ENCODE assay signal across 8 mouse cellular contexts in genomic region chr13:37311555-37312221, GRCm38 (mm10). TPM values are rescaled to one million over a fixed set of nuclear protein-coding genes. Genes with fewer than 3 reads are reported as not detected.
DNase-seq lines count a peak whose midpoint lies in the region; ATAC-seq lines count a peak whose summit lies in the region.

No protein-coding gene starts in this region.

- H3K9me3 ChIP-seq in neural tube, embryonic 12.5 days, result no peaks in the 10 kb centered on the region

- H3K4me3 ChIP-seq in neural tube, embryonic 12.5 days, result peak overlapping the region; percentile 32

- H3K27me3 ChIP-seq in neural tube, embryonic 12.5 days (replicated peaks), result no peaks in the 10 kb centered on the region

- peak overlapping the region; percentile 59 for H3K9ac ChIP-seq in neural tube, embryonic 12.5 days

- H3K4me2 ChIP-seq in neural tube, embryonic 12.5 days (replicated peaks), result peak overlapping the region; percentile 67

- intact Hi-C loops in left cerebral cortex, postnatal 36 days (cut with DNase I), result loop anchor here (2.0 to 5.0 kb wide), 6 partner anchors 419 to 1291 kb away; partner anchors contain the start of gene Nrn1

- peak; percentile 51 for DNase-seq in layer of hippocampus, adult 11-12 months (ENCODE audit: low spot score)
- DNase-seq in layer of hippocampus, adult 9-10 months (ENCODE audit: low spot score), result no peak
- peak; percentile 4 for DNase-seq in cerebellum, adult 9-10 months
- peak; percentile 36 to 62 for DNase-seq in frontal cortex, postnatal 36 days (ENCODE audit: low spot score in 2 of 2)
- DNase-seq in left cerebral cortex, postnatal 36 days (ENCODE audit: low spot score in 2 of 2), result peak; percentile 19 to 34
- peak; percentile 57 for DNase-seq in thymus, postnatal 4 days
- no peak for DNase-seq in T-cell, adult 2 months (ENCODE audit: low spot score)

- H3K27ac ChIP-seq in neural tube, embryonic 12.5 days, result peak overlapping the region; percentile 70; the same call in 1 of the 2 replicates

- ATAC-seq in neural tube, embryonic 12.5 days (ENCODE audit: low FRiP score, low read depth), result peak; percentile 70

- H3K4me1 ChIP-seq in neural tube, embryonic 12.5 days, result peaks cover 10% of the 10 kb centered on the region

- WGBS in neural tube, embryonic 12.5 days, result 10% methylated on average over 27 of the region's 27 CpGs

- no peaks in the 10 kb centered on the region for H3K36me3 ChIP-seq in neural tube, embryonic 12.5 days

RNA-seq across cellular contexts. Expression of gene Ly86, which starts 33.3 kb away (rescaled TPM):
- 1 to 10 TPM; 9.0 to 9.1 TPM for total RNA-seq in left cerebral cortex, postnatal 36 days (2021)
- 6.7 and 7.0 TPM in 2 replicates for polyA plus RNA-seq in neural tube, embryonic 12.5 days (2016; fragmentation: Nextera tagmentation; extraction: Ambion mirVana)

Comparison
In these comparisons a context has a peak if more than half of its experiments do, and no peak if none do; other contexts are left out.
1. DNase-seq: peak in layer of hippocampus, adult 11-12 months (single experiment), cerebellum, adult 9-10 months (single experiment), frontal cortex, postnatal 36 days (2 of 2), left cerebral cortex, postnatal 36 days (2 of 2) and thymus, postnatal 4 days (single experiment); none in layer of hippocampus, adult 9-10 months (single experiment) and T-cell, adult 2 months (single experiment).